Comparison of ENCODE assay signal across 9 mouse cellular contexts in the genomic region with DNA sequence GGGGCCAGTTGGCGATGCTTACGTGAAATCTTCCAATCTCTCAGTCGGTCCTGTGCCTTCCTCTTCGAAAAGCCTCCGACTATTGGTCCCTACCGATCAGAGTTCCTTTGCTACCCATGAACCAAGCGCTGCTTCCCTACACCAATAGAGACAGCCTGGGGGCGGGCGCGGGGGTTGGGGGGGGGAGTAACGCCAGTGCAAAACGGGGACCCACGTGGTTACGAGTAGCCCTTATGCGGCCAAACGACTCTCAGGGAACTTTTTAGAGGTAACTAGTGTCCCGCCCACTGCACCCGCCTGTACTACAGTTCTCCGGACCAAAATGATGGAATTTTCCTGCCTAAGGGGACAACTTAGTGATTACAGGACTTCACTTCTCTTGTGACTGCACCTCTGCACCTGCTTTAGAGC. TPM values are rescaled to one million over a fixed set of nuclear protein-coding genes. Genes with fewer than 3 reads are reported as not detected.
DNase-seq lines count a peak whose midpoint lies in the region; ATAC-seq and TF ChIP-seq lines count a peak whose summit lies in the region.
"Had no signal": no experiment of that assay in that cellular context is flagged by ENCODE, and none has a peak within 500 bp of the region (broad histone marks: within the 10 kb centered on the region; RNA-seq: fewer than 3 reads in every experiment).

No protein-coding gene starts in this region.

- no peak overlapping the region; the same call in 1 of the 2 replicates for H3K4me3 ChIP-seq in embryonic facial prominence, embryonic 11.5 days (ENCODE audit: low read depth, low read length)
- H3K4me3 ChIP-seq in hindbrain, embryonic 12.5 days: peak overlapping the region; percentile 16
- H3K4me3 ChIP-seq in liver, postnatal 0 days (ENCODE audit: low read depth, low read length): peak overlapping the region; percentile 13; the same call in 1 of the 2 replicates

- DNase-seq in gastrocnemius, postnatal 25 days: peak; percentile 15
- no peak for DNase-seq in gastrocnemius, adult 18-20 months (ENCODE audit: low spot score)
- DNase-seq in embryonic facial prominence, embryonic 11.5 days (ENCODE audit: low spot score): no peak
- DNase-seq in liver, postnatal 0 days: peak; percentile 15
- no peak for DNase-seq in adrenal gland, postnatal 4 days (ENCODE audit: low spot score in 2 of 2)
- no peak for DNase-seq in adrenal gland, adult (ENCODE audit: inconsistent age in 2 of 2, low spot score in 1 of 2)
- no peak for DNase-seq in adrenal gland, postnatal 25 days
- DNase-seq: layer of hippocampus, postnatal 36 days had no signal

- no peak overlapping the region; the same call in 1 of the 2 replicates for H3K27ac ChIP-seq in embryonic facial prominence, embryonic 11.5 days (replicated peaks; ENCODE audit: low read depth, low read length)
- H3K27ac ChIP-seq in hindbrain, embryonic 12.5 days: no peak overlapping the region
- H3K27ac ChIP-seq in liver, postnatal 0 days (ENCODE audit: low read depth): no peak overlapping the region

- TF ChIP-seq CTCF in liver, postnatal 0 days (IDR thresholded peaks at IDR 0.05; ENCODE audit: low read depth): no peak

- no peaks in the 10 kb centered on the region for H3K9me3 ChIP-seq in embryonic facial prominence, embryonic 11.5 days (replicated peaks; ENCODE audit: control insufficient read depth, low read length)
- no peaks in the 10 kb centered on the region for H3K9me3 ChIP-seq in hindbrain, embryonic 12.5 days (replicated peaks)
- no peaks in the 10 kb centered on the region for H3K9me3 ChIP-seq in liver, postnatal 0 days (ENCODE audit: low read length)

- no peak overlapping the region; the same call in 1 of the 2 replicates for H3K9ac ChIP-seq in embryonic facial prominence, embryonic 11.5 days (replicated peaks; ENCODE audit: low read length)
- H3K9ac ChIP-seq in hindbrain, embryonic 12.5 days: no peak overlapping the region
- H3K9ac ChIP-seq in liver, postnatal 0 days (replicated peaks): no peak overlapping the region

- no peak for TF ChIP-seq EP300 in liver, postnatal 0 days (IDR thresholded peaks at IDR 0.05; ENCODE audit: low read depth)

- peaks cover 66% of the 10 kb centered on the region for H3K27me3 ChIP-seq in embryonic facial prominence, embryonic 11.5 days (ENCODE audit: control insufficient read depth, insufficient read depth, low read length)
- H3K27me3 ChIP-seq in hindbrain, embryonic 12.5 days: peaks cover 95% of the 10 kb centered on the region
- peaks cover 91% of the 10 kb centered on the region for H3K27me3 ChIP-seq in liver, postnatal 0 days (ENCODE audit: insufficient read depth, low read length)

- peak overlapping the region; percentile 19 for H3K4me2 ChIP-seq in embryonic facial prominence, embryonic 11.5 days (ENCODE audit: low read depth, low read length)
- peak overlapping the region; percentile 11 for H3K4me2 ChIP-seq in hindbrain, embryonic 12.5 days (replicated peaks)
- peak overlapping the region; percentile 34 for H3K4me2 ChIP-seq in liver, postnatal 0 days (ENCODE audit: low read depth, low read length)

- 1% methylated on average over 19 of the region's 19 CpGs for WGBS in embryonic facial prominence, embryonic 11.5 days
- WGBS in hindbrain, embryonic 12.5 days: under 1% methylated on average over 19 of the region's 19 CpGs
- 3% methylated on average over 19 of the region's 19 CpGs for WGBS in liver, postnatal 0 days (ENCODE audit: insufficient replicate concordance)

- no peaks in the 10 kb centered on the region for H3K36me3 ChIP-seq in embryonic facial prominence, embryonic 11.5 days (replicated peaks; ENCODE audit: control insufficient read depth, insufficient read depth, low read depth, low read length)
- no peaks in the 10 kb centered on the region for H3K36me3 ChIP-seq in hindbrain, embryonic 12.5 days
- no peaks in the 10 kb centered on the region for H3K36me3 ChIP-seq in liver, postnatal 0 days (replicated peaks; ENCODE audit: insufficient read depth, low read length)

- H3K4me1 ChIP-seq in embryonic facial prominence, embryonic 11.5 days (ENCODE audit: control insufficient read depth, insufficient read depth, low read length): peaks cover 2% of the 10 kb centered on the region; the same call in 1 of the 2 replicates
- peaks cover 5% of the 10 kb centered on the region; the same call in 1 of the 2 replicates for H3K4me1 ChIP-seq in hindbrain, embryonic 12.5 days
- peaks cover 3% of the 10 kb centered on the region; the same call in 1 of the 2 replicates for H3K4me1 ChIP-seq in liver, postnatal 0 days (ENCODE audit: insufficient read depth)

- peak; percentile 57; the same call in 1 of the 2 replicates for ATAC-seq in embryonic facial prominence, embryonic 11.5 days (replicated peaks; ENCODE audit: insufficient number of reproducible peaks, low FRiP score, low TSS enrichment, low read depth)
- no peak for ATAC-seq in hindbrain, embryonic 12.5 days (ENCODE audit: low FRiP score)
- no peak for ATAC-seq in liver, postnatal 0 days

RNA-seq across cellular contexts. Expression of gene Hand2, which starts 8.2 kb away (rescaled TPM):
- total RNA-seq in gastrocnemius, postnatal 25 days (2021): under 1 TPM in 1 of 2 experiments, not detected in 1; 0.21 TPM
- not detected for total RNA-seq in gastrocnemius, adult 18-20 months (2021)
- polyA plus RNA-seq in embryonic facial prominence, embryonic 11.5 days (2014; fragmentation: Nextera tagmentation; extraction: Ambion mirVana): 8.3 and 8.7 TPM in 2 replicates
- polyA plus RNA-seq in hindbrain, embryonic 12.5 days (2016; fragmentation: Nextera tagmentation; extraction: Ambion mirVana): not detected in 2 replicates
- 0.69 and 0.70 TPM in 2 replicates for polyA plus RNA-seq in liver, postnatal 0 days (2015; fragmentation: Nextera tagmentation; extraction: Ambion mirVana)
- 10 to 100 TPM; 59.6 to 63.5 TPM for total RNA-seq in adrenal gland, postnatal 4 days (2021)
- 31.1 and 40.4 TPM in 2 replicates for total RNA-seq in adrenal gland, postnatal 25 days (2021)
- total RNA-seq: layer of hippocampus, postnatal 36 days had no signal

Comparison
In these comparisons a context has a peak if more than half of its experiments do, and no peak if none do; other contexts are left out.
1. DNase-seq: peak in gastrocnemius, postnatal 25 days (single experiment) and liver, postnatal 0 days (single experiment); none in gastrocnemius, adult 18-20 months (single experiment), embryonic facial prominence, embryonic 11.5 days (single experiment), adrenal gland, postnatal 4 days (0 of 2), adrenal gland, adult (0 of 2) and adrenal gland, postnatal 25 days (single experiment).
2. RNA of gene Hand2, which starts 8.2 kb away (total RNA-seq): 59.6 to 63.5 TPM in adrenal gland, postnatal 4 days and 31.1 to 40.4 TPM in adrenal gland, postnatal 25 days; 0.21 TPM in gastrocnemius, postnatal 25 days and not detected in gastrocnemius, adult 18-20 months; every median in the first group is over 10 times any median in the second.
3. Peak in every context shown above with its lines, with median percentiles within 50 percentile points of each other: H3K4me2 ChIP-seq.